Mouse (Mus musculus) stomach, embryonic 16.5 days (tissue): ENCODE measurements at regions not wholly inside any gene's neighbourhood (a gene's known extent, or its start where the extent isn't known, plus 50 kb on each side); places are given as distances from the start of the nearest gene placed in this dataset.

ENCODE experiments used
- ATAC-seq: fragments of 200-750 bp; cut with Nextera tagmentation; 2 replicates; pipeline ENCODE4 v1.8.0; 2017; ENCODE audit warnings: moderate number of reproducible peaks, moderate TSS enrichment; ENCODE audit not compliant: insufficient read depth, low FRiP score
- H3K27ac ChIP-seq: fragments of 300-500 bp; sonication (generic); 2 replicates; pipeline ENCODE4 v1.5.1; 2014; ENCODE audit warnings: low read length
- H3K27me3 ChIP-seq: fragments of 300-500 bp; sonication (generic); 2 replicates; pipeline ENCODE4 v1.6.1; 2014; ENCODE audit warnings: low read length, control low read depth, mixed read lengths; ENCODE audit not compliant: control insufficient read depth, insufficient read depth
- H3K36me3 ChIP-seq: fragments of 300-500 bp; sonication (generic); 2 replicates; pipeline ENCODE4 v1.6.1; 2014; ENCODE audit warnings: low read length; ENCODE audit not compliant: control insufficient read depth, insufficient read depth
- H3K4me1 ChIP-seq: fragments of 300-500 bp; sonication (generic); 2 replicates; pipeline ENCODE4 v1.6.1; 2014; ENCODE audit warnings: low read length, control low read depth, mixed read lengths; ENCODE audit not compliant: control insufficient read depth, insufficient read depth
- H3K4me2 ChIP-seq: fragments of 300-500 bp; sonication (generic); 2 replicates; pipeline ENCODE4 v1.6.1; 2014; ENCODE audit warnings: low read depth, low read length, mixed read lengths
- H3K4me3 ChIP-seq: fragments of 300-500 bp; sonication (generic); replicated peaks from 2 replicates; pipeline ENCODE4 v1.5.1; 2014; ENCODE audit warnings: mild to moderate bottlenecking, low read length
- H3K9ac ChIP-seq: fragments of 300-500 bp; sonication (generic); 2 replicates; pipeline ENCODE4 v1.6.1; 2014; ENCODE audit warnings: low read length
- H3K9me3 ChIP-seq: fragments of 300-500 bp; sonication (generic); replicated peaks from 2 replicates; pipeline ENCODE4 v1.6.1; 2016; ENCODE audit warnings: low read length, control low read depth; ENCODE audit not compliant: control insufficient read depth
- WGBS: fragments of 180-500 bp; shearing (Covaris S2); extraction: QIAGEN DNeasy Blood & Tissue Kit; methylation state at CpG from one replicate; pipeline ENCODE4 v1.1.7; 2014; 5-methylcytosine and 5-hydroxymethylcytosine counted together

- WGBS = 90% methylated on average over 3 of the region's 3 CpGs
- H3K27me3 ChIP-seq = no peaks in the 10 kb centered on the region
- H3K4me2 ChIP-seq = no peak overlapping the region
- no peak for ATAC-seq
- no peaks in the 10 kb centered on the region for H3K4me1 ChIP-seq
- H3K4me3 ChIP-seq = no peak overlapping the region
- no peak overlapping the region for H3K27ac ChIP-seq
- H3K36me3 ChIP-seq = no peaks in the 10 kb centered on the region
- no peaks in the 10 kb centered on the region for H3K9me3 ChIP-seq
- H3K9ac ChIP-seq = no peak overlapping the region
Observed at GRCm38 (mm10) chr9:94431540-94431939, 106.3 kb downstream of the 1190002N15Rik start.

GRCm38 (mm10) chr9:94430996-94431395 lies 106.9 kb downstream of the 1190002N15Rik start:
- no peaks in the 10 kb centered on the region for H3K27me3 ChIP-seq
- H3K9me3 ChIP-seq = no peaks in the 10 kb centered on the region
- no peak overlapping the region for H3K27ac ChIP-seq
- no peak overlapping the region for H3K9ac ChIP-seq
- H3K36me3 ChIP-seq = no peaks in the 10 kb centered on the region
- H3K4me2 ChIP-seq = no peak overlapping the region
- WGBS = 78% methylated on average over 6 of the region's 6 CpGs
- H3K4me1 ChIP-seq = no peaks in the 10 kb centered on the region
- no peak overlapping the region for H3K4me3 ChIP-seq
- ATAC-seq = no peak

GRCm38 (mm10) chr9:94426740-94427139 lies 111.1 kb downstream of the 1190002N15Rik start:
- H3K9me3 ChIP-seq = no peaks in the 10 kb centered on the region
- 87% methylated on average over 5 of the region's 5 CpGs for WGBS
- no peak for ATAC-seq

GRCm38 (mm10) chr9:94425804-94426203 lies 112.1 kb downstream of the 1190002N15Rik start:
- Histone ChIP-seq H3K9me3 (no peaks in the 10 kb centered on the region), H3K27me3 (no peaks in the 10 kb centered on the region), H3K4me3 (no peak overlapping the region), H3K9ac (no peak overlapping the region), H3K36me3 (no peaks in the 10 kb centered on the region), H3K27ac (no peak overlapping the region), H3K4me2 (no peak overlapping the region), H3K4me1 (no peaks in the 10 kb centered on the region)
- no peak for ATAC-seq
- WGBS = 27% methylated on average over 6 of the region's 6 CpGs

More at GRCm38 (mm10) chr9:94426740-94427139, 111.1 kb downstream of the 1190002N15Rik start:
- Histone ChIP-seq H3K36me3 (no peaks in the 10 kb centered on the region), H3K27me3 (no peaks in the 10 kb centered on the region), H3K4me1 (no peaks in the 10 kb centered on the region), H3K9ac (no peak overlapping the region), H3K27ac (no peak overlapping the region), H3K4me3 (no peak overlapping the region), H3K4me2 (no peak overlapping the region)

- Histone ChIP-seq H3K27ac (no peak overlapping the region), H3K4me2 (no peak overlapping the region), H3K4me3 (no peak overlapping the region), H3K9ac (no peak overlapping the region), H3K4me1 (no peaks in the 10 kb centered on the region), H3K36me3 (no peaks in the 10 kb centered on the region), H3K27me3 (no peaks in the 10 kb centered on the region), H3K9me3 (no peaks in the 10 kb centered on the region)
- WGBS = 63% methylated on average over 5 of the region's 5 CpGs
- ATAC-seq = no peak
Observed at GRCm38 (mm10) chr9:94424438-94425135, 113.3 kb downstream of the 1190002N15Rik start.

- H3K9ac ChIP-seq = no peak overlapping the region
- H3K36me3 ChIP-seq = no peaks in the 10 kb centered on the region
- H3K4me1 ChIP-seq = no peaks in the 10 kb centered on the region; the same call in 1 of the 2 replicates
- WGBS = 32% methylated on average over 8 of the region's 8 CpGs
- H3K4me2 ChIP-seq = no peak overlapping the region
- H3K27ac ChIP-seq = no peak overlapping the region
- no peak for ATAC-seq
- H3K4me3 ChIP-seq = no peak overlapping the region
- no peaks in the 10 kb centered on the region for H3K27me3 ChIP-seq
- no peaks in the 10 kb centered on the region for H3K9me3 ChIP-seq
Observed at GRCm38 (mm10) chr9:94410546-94410945, 127.3 kb downstream of the 1190002N15Rik start.

GRCm38 (mm10) chr9:94410042-94410441 lies 127.8 kb downstream of the 1190002N15Rik start:
- no peak for ATAC-seq
- no peak overlapping the region for H3K9ac ChIP-seq
- H3K27ac ChIP-seq = no peak overlapping the region
- H3K4me2 ChIP-seq = no peak overlapping the region
- H3K9me3 ChIP-seq = no peaks in the 10 kb centered on the region
- no peaks in the 10 kb centered on the region for H3K36me3 ChIP-seq
- H3K4me1 ChIP-seq = no peaks in the 10 kb centered on the region; the same call in 1 of the 2 replicates
- 32% methylated on average over 3 of the region's 3 CpGs for WGBS
- no peak overlapping the region for H3K4me3 ChIP-seq
- no peaks in the 10 kb centered on the region for H3K27me3 ChIP-seq

GRCm38 (mm10) chr9:94408635-94409323 lies 129.1 kb downstream of the 1190002N15Rik start:
- peak; percentile 74; the same call in 1 of the 2 replicates for ATAC-seq
- Histone ChIP-seq H3K9ac (no peak overlapping the region), H3K4me1 (no peaks in the 10 kb centered on the region; the same call in 1 of the 2 replicates), H3K36me3 (no peaks in the 10 kb centered on the region), H3K27me3 (no peaks in the 10 kb centered on the region), H3K4me3 (no peak overlapping the region), H3K27ac (no peak overlapping the region; the same call in 1 of the 2 replicates), H3K9me3 (no peaks in the 10 kb centered on the region), H3K4me2 (no peak overlapping the region)
- 32% methylated on average over 7 of the region's 7 CpGs for WGBS

- no peak overlapping the region for H3K9ac ChIP-seq
- ATAC-seq = no peak
- no peak overlapping the region for H3K27ac ChIP-seq
- no peaks in the 10 kb centered on the region for H3K9me3 ChIP-seq
- no peak overlapping the region for H3K4me2 ChIP-seq
- H3K4me3 ChIP-seq = no peak overlapping the region
- H3K4me1 ChIP-seq = no peaks in the 10 kb centered on the region; the same call in 1 of the 2 replicates
- no peaks in the 10 kb centered on the region for H3K36me3 ChIP-seq
- WGBS = 90% methylated on average over 10 of the region's 10 CpGs
- no peaks in the 10 kb centered on the region for H3K27me3 ChIP-seq
Observed at GRCm38 (mm10) chr9:94407671-94408070, 130.2 kb downstream of the 1190002N15Rik start.
